Mouse (Mus musculus): ENCODE measurements around the gene Enc1.
"Not testable (repeated sequence)": the region's sequence is repeated elsewhere in the genome, so short reads cannot be mapped to it uniquely, and the experiment has no call there.

Enc1 gene

DNA sequence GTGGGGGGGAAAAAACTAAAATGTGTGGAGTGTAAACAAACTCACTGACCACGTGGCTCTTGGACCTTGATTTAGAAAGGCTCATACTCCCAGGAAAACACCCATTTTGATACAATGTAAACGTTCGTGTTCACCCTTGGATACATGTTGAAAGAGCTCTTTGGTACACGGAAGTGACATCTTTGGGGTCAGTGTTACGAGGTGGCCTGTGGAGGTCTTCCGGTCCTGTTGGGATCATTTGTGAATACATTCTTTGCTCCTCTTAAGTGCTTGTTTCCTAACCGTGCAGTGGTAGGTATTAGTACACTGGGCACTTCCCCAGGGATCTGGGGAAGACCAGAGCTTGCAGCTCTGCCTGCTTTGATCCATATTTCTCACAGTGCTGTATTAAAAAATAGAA lies 10.8 kb downstream of the Enc1 start:
- DNase-seq (ENCODE audit: low read depth, low spot score): no peak

DNA sequence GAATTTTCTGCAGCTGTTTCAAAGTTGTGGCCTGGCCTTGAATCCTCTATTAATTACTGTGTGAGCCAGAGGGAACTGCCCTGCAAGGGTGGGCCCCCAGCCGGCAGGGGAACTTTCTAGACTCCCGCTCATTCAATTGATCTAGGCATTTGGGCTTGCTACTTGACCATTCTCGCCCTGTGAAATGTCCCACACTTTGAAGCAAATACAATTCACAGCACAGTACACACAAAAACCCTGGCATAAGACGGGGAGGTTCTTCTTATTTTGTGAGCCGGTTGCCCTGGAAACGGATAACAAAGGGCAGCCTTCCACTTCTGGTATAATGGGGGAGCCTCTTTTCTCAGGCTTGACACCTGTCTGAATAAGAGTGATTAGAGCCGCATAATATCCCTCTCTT lies 11.6 kb downstream of the Enc1 start:
- no peak for DNase-seq (ENCODE audit: low read depth, low spot score)

DNA sequence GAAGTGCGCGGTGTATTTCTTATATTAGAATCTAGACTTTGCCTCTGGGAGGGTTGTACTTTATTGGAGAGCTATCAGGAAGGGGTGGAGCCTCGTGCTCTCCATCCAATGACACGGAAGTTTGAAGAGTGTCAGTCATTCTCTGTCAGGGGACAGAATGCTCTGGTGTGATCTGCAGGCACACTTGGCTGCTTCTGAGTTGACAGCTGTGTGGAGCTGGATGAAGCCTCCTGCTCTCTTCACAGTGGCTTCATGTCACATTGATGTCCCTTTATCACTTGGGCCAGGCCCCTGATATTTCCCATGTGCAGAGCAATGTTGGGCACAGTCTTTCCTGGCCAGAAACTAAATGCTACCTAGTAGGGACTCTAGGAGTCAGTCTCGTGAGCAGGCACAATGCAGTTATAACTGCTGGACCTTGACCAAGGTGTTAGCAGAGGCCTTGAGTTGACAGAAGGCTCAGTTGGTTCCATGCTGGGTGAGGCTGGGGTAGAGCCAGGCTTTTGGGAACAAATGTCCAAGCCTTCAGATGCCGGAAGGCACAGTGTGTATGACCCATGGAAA lies 12.6 kb downstream of the Enc1 start:
- DNase-seq (ENCODE audit: low read depth, low spot score): no peak

DNA sequence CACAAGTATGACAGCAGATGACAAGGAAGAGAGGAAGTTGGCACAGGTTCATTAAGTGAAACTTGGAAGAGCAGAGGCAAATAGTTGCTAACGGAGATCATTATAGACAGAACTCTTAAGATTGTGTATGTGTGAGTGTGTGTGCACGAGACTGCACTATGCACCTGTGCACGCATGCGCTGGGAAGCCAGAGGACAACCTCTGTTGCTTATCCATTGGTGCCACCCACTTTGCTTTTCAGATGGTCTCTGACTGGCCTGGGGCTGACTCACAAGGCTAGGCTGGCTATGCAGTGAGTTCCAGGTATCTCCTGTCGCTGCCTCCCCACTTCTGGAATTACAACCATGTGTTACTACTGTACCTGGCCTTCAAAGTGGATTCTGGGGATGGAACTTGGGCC lies 13.1 kb downstream of the Enc1 start:
- no peak for DNase-seq (ENCODE audit: low read depth, low spot score)

DNA sequence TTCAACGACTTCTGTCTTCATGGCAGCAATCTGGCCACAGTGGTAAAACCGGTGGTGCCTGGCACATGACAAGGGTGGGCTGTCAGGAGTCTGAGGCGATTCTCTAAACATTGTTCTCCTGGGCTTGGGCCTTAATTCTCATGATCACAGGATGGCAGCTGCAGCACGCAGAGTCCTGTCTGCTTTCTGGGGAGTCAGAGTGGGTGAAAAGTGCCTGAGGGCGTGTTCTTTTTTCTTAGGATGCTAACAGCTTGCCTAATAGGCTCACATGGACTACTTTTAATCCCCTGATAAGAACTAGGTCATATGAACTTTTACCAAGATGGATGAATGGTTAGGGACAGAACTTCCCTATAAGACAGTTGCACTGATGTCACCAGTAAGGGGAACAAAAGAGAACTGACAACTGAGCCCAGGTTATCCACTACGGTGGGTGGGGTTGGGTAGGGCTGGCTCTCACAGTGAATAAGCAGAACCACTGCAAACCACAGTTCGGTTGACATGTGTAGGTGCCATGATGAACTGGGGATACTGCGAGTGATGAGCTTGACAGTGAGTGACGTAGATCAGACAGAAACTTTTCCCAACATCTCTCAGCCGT lies 13.8 kb downstream of the Enc1 start:
- no peak for DNase-seq (ENCODE audit: low read depth, low spot score)

DNA sequence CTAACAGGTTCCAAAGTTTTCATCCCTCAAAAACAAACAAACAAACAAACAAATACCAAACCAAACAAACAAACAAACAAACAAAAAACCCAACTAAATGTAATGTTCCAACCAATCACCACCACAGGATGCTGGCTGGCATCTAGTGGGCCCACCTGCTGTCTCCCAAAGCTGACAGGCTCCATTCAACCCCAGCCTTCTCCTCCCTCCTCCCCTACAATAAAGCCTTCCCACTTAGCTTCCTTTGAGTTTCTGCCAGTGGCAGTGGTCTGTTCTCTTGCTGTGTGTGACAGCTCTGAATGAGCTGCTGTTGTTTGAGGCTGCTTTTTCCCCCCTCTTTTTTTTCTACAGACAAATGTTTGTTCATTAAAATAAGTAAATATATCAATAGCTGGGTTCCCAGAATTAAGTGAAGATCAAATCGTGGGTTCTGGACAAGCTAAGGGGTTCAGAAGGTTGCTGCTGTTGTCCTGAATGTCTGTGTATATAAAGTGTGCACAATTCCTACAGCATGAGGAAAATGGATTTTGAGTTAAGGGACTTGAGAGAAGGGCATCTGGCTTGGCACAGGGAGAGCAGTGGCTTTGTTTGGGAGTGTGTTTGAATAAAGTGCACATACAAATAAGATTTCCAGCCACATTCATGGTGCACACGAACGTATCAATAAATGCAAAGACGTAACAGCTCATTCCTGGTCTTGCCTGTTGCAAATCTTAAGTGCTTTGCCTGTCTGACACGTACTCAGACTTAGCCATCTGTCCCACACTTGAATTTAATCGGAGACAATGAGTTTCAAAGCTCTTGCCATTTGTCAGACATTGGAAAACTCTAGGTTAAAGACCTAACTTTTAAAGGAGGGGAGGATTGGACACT lies 15.3 kb downstream of the Enc1 start:
- DNase-seq (ENCODE audit: low read depth, low spot score): no peak

DNA sequence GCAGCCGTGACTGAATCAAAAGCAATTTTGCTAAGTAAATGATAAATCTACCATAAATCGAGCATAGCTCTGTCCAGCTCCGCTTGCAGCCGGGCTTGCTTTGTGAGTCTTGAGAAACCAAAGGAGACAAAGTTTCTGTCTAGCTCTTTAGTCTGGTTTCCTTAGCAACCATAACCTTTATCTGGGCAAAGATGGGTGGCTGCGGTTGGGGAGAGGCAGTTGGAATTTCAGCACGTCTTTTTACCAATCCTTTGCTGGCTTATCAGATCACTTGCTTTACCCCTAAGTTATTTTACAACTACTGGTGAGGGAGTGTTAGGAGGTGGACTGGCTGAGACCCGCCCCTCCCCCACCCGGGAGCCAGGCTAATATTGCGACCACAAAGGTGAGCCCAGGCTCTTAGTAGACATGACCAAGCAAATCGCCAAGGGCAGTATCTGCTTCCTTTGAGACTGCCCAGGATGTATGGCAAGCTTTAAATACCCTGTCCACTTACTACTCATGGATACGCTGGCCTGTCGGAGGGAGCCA lies 16.0 kb downstream of the Enc1 start:
- no peak for DNase-seq (ENCODE audit: low read depth, low spot score)

DNA sequence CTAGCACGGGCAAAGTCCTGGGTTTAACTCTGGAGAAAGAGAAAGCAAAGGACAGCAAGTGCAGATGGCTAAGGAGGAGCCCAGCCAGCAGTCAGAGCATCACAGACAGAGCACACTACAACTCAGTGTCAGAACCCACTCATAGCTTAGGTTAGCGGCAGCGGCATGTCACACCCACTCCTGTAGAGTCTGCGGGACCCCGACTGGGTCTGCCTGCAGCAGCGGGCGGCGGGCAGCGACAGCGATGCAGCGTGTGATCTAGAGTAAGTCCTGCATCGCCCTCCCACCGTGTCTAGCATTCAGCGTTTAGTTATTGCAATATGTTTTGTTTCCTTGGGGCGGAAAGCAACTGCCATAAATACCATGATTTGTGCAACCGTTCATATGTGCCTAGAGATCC lies 18.4 kb downstream of the Enc1 start:
- no peak for DNase-seq (ENCODE audit: low read depth, low spot score)

DNA sequence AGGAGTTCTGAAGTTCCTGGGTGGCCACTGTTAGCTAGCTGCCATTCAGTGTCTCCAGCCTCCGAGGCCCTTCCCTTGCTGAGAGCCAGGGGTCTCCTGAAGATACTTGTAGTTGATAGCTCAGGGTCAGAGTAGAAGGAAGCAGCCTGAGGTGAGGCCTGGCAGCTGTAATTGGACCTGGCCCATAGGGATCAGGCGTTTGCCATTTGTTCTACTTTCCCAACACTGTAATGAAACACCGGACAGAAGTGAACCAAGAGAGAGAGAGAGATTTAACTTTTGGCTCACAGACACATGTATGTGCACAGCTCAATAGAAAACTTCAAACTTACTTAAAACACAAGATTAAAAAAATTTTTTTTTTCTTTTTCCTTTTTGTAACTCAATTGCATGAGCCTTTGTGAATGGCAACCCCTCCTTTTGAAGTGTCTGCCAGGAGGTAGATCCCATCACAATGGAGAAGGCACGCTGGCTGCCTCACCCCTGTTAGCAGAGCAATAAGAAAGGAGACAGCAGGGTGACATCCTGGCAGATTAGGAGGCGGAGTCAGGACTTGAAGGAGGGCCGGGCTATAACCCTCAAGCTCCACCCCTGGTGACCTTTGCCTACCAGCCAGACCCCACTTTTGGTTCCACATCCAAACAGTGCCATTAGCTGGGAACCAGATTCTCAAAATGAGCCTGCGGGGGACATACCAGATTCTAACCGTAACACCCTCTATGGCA lies 19.7 kb downstream of the Enc1 start:
- no peak for DNase-seq (ENCODE audit: low read depth, low spot score)

DNA sequence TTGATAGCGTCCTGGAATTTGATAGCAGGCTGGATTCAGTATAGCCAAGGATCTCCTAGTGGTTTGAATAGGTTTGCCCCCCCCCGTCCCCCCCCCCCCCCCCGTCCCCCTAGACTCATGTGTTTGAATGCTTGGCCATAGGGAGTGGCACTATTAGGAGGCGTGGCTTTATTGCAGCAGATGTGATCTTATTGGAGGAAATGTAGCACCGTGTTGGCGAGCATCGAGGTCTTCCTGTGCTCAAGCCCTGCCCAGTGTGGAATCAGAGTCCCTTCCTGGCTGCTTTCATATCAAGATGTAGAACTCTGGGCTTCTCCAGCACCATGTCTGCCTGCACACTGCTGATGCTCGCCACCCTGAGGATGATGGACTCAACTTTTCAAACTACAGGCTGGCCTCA lies 20.6 kb downstream of the Enc1 start:
- DNase-seq (ENCODE audit: low read depth, low spot score): no peak

DNA sequence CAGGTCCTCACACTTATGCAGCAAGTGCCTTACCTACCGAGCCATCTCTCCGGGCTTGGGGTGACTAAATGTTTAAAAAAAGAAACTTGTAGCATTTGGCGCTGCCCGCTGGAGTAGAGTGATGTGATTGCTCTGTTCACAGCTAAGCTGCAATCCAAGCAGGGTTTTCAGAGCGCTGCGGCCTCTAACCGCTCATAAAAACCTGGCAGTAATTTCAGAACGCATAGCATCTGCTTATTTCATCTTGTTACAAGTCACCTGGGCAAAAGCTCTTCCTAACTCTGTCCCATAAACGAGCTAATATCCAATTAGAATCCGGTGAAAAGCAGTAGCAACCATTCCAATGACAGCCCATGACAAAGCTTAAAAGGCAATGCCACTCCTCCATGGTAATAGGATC lies 21.8 kb downstream of the Enc1 start:
- DNase-seq (ENCODE audit: low read depth, low spot score): no peak

DNA sequence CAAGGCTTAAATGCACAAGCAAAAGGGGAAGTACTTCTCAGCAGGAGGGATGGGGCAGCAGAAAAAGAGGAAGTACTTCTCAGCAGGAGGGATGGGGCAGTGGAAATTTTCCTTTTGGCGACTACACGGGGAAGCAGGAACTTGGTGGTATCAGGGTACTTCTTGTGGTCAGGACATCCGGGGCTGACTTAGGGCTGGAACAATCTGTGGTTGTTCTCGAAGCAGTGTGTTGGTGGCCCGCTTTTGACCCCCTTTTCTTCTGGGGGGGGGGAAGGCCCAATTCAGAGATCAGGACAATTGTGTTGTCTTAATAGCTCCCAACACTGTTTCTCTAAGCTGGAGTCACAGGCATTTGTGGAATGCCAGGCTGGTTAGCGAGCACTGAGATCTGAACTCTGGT lies 24.6 kb downstream of the Enc1 start:
- DNase-seq (ENCODE audit: low read depth, low spot score): not testable (repeated sequence)

DNA sequence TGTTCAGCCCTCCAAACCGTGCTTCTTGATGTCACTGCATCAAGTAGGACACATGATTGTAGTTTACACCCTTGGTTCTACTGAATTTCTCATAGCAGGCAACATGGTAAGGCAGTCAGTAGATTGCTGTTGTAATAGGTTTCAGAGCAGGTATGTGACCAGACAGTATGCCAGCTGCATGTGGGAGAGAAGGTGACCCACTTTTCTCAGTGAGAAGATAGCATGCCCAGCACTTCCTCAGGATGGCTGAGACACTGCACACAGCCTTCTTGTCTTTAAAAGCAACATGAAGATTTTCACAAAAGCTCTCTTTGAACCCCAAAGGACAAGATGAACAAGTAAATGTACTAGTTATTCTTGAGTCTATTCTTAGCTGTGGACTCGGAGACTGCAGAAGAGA lies 29.8 kb downstream of the Enc1 start:
- no peak for DNase-seq (ENCODE audit: low read depth, low spot score)

DNA sequence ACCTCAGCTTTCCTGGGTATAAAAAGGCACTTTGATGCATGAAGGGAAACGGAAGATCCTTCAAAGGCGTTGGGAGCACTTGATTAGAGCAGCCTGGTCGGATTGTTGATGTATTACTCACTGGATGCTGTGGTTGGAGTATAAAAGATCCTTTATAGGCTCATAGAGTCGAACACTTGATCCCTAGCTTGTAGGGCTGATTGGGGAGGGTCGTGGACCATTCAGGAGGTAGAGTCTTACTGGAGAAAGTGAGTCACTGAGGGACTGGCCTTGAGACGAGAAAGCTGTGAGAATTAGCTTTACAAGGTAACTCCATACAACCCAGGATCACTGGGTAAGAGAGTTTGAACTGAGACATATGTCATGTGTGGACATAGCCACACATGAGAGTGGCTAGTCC lies 30.7 kb downstream of the Enc1 start:
- no peak for DNase-seq (ENCODE audit: low read depth, low spot score)

DNA sequence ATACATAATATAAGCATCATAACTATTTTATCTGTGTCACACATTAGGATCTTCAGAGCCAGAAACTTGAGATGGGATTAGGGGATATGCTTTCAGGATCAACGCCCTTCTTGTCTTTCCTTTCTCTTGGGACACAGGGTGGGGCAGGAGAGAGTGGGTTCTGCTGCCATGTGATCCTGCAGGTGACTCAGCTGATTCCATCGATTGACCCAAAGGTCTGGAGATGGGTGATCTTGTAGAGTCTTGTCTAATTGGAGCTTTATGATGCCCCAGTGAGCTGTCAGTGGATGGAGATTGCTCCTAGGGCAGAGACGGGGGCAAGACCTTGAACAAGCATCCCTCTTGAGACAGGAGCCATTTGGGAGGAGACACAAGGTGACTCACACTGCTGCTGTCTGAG lies 33.9 kb downstream of the Enc1 start:
- DNase-seq (ENCODE audit: low read depth, low spot score): no peak

DNA sequence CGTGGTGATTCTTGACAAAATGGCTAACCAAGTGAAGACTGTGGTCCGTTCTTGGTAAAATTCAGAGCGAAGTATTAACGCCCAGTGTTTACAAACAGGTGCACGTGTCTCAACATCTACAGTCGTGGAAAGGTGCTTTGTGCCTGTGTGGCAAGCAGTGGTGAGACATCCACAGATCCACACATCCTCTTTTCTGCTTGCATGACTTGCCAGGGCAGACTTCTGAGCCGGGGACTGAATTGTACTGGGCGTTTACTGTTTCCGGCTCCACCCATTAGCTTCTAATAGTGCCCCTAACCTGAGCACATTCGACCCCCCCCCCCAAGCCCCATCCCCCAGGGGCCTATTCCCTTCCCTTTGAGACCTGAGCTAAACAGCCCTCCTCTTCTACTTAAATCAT lies 34.6 kb downstream of the Enc1 start:
- DNase-seq (ENCODE audit: low read depth, low spot score): no peak

DNA sequence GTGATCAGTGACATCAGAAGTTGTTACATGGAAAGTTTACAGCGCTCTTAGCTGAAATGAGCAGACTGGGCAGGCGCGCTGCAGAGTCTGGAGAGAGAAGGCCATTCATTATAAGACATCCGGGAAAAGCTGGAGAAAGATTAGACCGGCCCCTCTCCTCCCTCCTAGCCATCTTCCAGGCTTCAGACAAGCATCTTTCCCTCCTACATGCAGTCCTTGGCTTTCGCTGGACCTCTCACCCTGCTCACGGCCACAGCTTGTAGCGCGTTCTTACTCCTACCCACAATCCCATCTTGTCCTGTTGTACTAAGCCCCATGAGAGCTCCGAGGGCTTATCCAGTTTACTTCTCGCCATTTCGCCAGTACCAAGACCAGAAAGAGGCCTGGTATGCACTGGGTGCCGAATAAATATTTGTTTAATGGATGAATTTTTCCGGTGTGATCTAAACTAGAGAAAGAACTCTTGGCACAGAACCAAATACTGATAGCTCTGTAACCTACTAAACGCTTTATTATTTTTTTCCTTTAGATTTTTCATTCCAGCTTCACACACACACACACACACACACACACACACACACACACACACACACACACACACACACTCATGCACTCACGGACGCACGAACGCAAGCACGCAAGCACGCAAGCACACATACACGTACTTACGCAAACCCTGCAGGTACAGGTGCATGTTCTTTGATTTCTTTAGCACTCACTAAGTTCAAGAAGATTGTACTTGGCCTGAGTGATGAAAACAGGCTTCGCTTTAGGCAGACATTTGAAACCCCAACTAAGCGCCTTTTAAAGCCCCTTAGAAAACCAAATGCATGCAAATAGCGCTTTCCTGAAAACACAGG lies 41.4 kb downstream of the Enc1 start:
- DNase-seq (ENCODE audit: low read depth, low spot score): no peak

DNA sequence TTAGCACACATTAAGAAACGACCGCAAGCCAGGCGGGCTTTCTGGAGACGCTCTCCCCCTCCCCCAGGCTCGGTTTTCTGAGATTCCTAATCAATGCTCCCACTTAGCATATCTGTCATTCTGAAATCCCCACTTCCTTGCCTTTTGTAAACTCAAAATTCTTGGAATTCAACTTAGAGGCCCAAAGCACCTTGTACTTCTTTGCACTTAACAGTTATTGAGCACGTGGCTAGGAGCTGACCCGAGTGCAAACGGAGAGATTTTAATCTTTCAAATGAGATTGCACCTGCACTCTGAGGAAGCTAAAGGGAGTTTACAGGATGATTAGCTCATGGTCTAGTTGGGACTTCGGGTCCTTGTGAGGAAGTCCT lies 42.0 kb downstream of the Enc1 start:
- DNase-seq (ENCODE audit: low read depth, low spot score): no peak

DNA sequence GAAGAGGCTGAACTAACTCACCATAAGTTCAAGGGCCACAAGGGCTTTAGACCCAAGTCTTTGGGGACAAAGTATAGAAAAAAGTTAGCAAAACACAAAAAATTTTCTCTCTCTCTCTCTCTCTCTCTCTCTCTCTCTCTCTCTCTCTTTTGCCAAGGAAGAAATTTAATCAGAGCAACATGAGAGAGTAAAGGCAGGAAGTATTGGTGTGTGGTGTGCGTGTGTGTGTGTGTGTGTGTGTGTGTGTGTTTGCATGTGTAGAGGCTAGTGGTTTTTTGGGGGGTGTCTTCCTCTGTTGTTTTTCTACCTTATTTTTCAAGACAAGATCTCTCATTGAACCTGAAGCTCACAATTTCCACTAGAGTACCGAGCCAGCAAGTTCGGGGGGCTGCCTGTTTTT lies 46.1 kb downstream of the Enc1 start:
- no peak for DNase-seq (ENCODE audit: low read depth, low spot score)

DNA sequence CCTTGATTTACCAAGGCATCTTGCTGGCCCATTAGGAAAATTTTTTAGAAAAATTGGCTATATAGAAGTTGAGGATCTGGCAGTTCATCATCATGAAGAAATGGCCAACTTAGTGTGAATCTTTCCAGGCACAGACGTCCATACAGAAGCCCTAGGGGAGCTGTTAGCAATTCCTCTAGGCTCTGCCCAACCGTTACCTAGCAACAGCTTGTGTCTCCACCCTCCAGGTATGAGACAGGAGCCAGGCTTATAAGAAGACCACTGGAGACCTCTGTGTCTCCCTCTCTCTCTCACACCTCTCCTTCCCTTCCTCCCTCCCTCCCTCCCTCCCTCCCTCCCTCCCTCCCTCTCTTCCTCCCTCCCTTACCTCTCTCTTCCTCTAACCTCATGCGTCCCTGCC lies 49.8 kb downstream of the Enc1 start:
- no peak for DNase-seq (ENCODE audit: low read depth, low spot score)

DNA sequence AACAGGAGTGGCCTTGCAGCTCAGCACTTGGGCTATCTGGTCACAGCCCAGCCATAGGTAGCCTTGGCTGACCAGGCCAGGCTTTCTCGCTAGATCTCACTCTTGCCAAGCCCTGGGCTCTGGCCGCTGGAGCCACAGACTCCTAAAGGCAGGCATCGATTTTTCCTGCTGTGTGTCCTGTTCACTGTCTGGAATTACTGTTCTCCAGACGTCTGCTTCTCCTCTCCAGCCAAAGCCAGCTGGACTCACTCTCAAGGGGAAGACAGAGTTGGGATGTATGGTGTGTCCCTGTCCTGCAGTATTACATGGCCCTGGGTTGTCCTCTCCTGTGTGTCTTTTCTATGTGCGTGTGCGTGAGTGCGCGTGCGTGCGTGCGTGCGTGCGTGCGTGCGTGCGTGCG lies 50.4 kb downstream of the Enc1 start:
- DNase-seq (ENCODE audit: low read depth, low spot score): no peak
